Mouse (Mus musculus) right cerebral cortex, postnatal 10 days (tissue): Measurements from ENCODE around the gene Cdc34.

ENCODE experiments used
- DNase-seq, 2 experiments: peaks; one replicate each; pipeline ENCODE4 v3.0.0; 2021; ENCODE audit warnings: low spot score in 2 of 2

Cdc34 gene

GRCm38 (mm10) chr10:79670071-79670888, 11.7 kb upstream of the Cdc34 start:
- DNase-seq = peak in 1 of 2 experiments; percentile 61

GRCm38 (mm10) chr10:79671396-79672087, 10.5 kb upstream of the Cdc34 start:
- DNase-seq = no peak

- DNase-seq = no peak
Observed at GRCm38 (mm10) chr10:79672088-79672455, 9.9 kb upstream of the Cdc34 start.

GRCm38 (mm10) chr10:79673054-79673453, 8.9 kb upstream of the Cdc34 start:
- peak in 1 of 2 experiments; percentile 36 for DNase-seq

DNA sequence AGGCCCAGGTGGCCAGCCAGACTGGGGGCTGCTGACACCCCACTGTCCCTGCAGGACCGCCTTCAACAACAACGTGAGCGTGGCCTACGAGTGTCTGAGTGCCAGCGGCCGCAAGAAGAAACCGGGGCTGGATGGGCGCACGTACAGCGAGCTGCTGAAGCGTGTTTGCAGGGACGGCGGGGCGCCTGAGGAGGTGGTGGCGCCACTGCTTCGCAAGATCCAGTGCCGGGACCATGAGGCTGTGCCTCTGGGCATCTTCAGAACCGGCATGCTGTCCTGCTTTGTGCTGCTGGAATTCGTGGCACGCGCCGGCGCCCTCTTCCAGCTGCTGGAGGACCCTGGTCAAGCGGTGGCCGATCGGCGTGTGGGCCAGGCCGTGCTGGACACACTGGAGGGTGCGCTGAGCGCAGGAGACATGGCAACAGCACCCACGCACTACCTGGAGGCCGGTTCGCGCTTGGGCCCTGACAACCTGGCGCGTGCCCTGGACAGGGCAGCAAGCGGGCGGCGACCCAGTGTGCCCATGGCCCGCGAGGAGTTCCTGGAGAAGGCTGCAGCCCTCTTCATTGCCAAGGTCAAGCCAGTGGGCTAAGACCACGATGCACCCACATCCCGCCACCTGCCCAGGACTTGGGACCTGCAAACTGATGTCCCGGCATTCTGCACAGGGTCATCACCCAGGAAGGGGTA, 6.5 kb upstream of the Cdc34 start:
- no peak for DNase-seq

DNA sequence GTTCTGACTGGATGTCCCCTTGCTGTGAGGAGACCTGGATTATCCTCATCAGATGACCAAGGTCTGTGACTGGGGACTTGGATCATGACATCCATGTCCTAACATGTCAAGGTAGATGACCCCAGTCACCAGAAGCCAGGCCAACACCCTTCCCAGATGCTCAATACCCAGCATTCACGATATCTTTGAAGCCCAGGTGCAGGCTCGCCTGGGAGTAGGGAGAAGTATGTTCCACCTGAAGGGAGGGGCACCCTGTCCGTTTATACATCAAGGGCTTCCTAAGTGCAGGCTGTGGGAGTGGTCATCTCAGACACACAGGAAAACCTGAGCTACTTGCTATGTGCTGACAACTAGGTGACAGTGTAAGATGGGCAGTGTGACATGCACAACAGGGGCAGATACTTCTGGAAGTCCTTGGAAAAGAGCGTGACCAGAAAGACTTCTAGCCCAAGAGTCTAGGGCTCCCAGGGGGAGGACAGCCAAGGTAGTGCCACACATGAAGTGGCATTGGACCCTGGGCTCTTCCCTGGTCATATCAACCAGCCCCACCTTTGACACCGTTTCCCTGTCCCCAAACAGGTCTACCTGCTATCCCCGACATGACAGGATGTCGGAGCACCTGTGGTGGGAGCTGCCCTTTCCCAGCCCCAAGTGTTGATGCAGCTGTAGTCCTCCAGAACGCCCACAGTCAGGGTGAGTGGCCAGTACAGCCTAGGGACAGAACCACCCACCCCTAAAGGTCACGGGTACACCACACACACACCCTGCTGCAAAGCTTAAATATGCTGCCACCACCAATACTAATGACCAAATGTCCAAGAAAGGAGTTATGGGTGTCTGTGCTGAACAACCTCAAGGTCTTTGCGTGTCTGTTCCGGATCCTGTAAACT, 1.1 kb upstream of the Cdc34 start:
- peak; percentile 48 to 74 for DNase-seq

DNA sequence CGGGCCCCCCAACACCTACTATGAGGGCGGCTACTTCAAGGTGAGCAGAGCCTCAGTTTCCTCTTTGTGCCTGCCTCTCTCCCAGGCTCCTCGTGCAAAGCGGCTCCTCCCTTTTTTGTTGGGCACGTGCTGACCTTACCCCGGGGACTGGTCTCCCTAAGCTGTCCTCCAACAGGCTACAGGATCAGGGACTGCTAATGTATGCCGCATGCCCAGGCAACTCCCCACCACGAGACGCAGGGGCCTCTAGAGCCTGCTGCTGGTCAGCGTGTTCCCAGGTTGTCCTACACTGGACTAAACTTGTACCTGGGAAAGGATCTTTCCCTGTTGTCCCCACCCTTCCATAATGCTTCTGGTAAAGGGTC, 538 bp downstream of the Cdc34 start:
- peak in 1 of 2 experiments; percentile 51 for DNase-seq

DNA sequence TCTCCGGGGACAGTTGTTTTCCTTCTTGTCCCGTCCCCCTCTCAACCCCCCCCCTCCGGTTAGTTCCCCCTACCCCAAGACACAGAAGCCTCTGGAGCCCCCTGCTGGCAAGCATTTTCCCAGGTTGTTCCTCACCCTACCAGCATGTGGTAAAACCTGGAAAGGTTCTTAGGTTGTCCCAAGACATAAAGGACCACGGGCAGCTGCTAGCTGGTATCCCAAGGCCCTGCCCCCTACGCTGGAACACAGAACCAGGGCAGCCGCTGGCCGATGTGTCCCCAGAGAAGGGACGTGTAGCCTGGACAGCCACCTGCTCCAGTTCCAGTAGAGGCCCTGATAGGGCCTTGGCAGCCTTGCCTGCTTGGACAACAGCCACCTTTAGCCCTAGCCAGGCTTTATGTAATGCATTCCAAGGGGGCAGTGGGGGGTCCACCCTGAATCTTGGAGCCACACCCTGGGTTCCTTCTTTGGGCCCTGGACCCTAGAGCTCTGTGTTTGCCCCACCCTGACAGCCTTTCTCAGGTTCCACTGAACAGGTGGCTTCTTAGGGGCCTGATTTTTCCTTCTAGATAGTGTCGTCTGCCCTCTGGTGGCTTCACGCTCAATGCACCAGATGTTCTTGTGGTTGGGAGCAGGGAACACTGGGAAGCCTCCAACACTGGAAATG, 1.1 kb downstream of the Cdc34 start:
- DNase-seq = peak in 1 of 2 experiments; percentile 73

- DNase-seq = no peak
Observed at GRCm38 (mm10) chr10:79683726-79684640, 2.0 kb downstream of the Cdc34 start.

GRCm38 (mm10) chr10:79684770-79685600, 3.0 kb downstream of the Cdc34 start:
- no peak for DNase-seq

DNA sequence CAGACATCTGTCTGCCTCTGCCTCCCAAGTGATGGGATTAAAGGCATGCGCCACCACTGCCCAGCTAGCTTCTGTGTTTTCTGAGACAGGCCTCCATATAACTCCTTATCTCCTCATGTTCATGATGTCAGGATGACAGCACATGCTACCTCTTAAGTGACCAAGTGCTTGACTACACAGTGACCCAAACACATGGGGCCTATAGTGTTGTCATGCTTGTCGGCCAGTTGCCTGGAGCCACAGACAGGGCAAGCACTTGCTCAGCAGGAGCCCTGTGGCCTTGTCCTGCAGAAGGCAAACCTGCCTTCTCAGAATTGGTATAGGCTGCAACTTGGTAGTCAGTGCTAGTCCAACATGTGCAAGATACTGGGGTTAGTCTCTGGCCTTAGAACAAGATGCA, 4.2 kb downstream of the Cdc34 start:
- no peak for DNase-seq

- DNase-seq = no peak
Observed at GRCm38 (mm10) chr10:79686691-79687090, 4.7 kb downstream of the Cdc34 start.

GRCm38 (mm10) chr10:79687513-79687912, 5.5 kb downstream of the Cdc34 start:
- DNase-seq = no peak

DNA sequence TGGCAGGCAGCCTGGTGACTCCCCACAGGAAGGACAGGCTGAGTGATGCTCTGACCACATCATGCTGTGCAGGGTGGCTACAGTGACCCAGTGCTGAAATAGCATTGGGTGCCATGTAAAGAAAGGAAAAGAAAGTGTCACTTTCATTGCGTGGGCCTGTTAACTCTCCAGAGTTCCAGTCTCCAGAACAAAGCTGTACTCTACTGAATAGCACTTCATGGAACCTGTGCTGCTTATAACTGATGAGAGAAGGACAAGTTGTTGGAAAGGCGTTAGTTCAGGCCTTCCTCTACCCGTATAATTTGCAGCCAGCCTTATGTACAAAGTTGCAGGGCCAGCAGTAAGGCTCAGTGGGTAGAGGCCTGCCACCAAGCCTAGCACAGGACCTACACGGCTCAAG, 6.7 kb downstream of the Cdc34 start, which contains the start of gene Gzmm:
TSS of gene Gzmm (plus strand) at position 301 of the 400 bp plus-strand sequence.
- DNase-seq = no peak

DNA sequence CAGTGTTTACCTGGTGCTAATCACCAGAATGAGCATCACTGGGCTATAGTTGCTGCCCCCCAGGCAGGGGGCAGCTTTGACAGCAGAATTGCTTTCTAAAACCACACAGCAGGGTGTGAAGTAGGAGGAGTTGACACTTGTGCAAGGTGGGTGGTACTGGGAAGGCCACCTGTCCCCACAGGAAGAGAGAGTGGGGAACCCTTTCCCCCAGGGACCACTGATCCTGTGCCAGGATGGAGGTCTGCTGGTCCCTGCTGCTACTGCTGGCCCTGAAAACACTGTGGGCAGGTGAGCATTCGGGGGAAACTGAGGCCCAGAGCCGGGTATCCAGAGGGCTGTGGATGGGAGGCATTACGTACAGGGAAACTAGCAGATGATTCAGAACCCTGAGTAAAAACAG, 7.2 kb downstream of the Cdc34 start:
- DNase-seq = no peak

- no peak for DNase-seq
Observed at GRCm38 (mm10) chr10:79691986-79692548, 10.1 kb downstream of the Cdc34 start.

DNA sequence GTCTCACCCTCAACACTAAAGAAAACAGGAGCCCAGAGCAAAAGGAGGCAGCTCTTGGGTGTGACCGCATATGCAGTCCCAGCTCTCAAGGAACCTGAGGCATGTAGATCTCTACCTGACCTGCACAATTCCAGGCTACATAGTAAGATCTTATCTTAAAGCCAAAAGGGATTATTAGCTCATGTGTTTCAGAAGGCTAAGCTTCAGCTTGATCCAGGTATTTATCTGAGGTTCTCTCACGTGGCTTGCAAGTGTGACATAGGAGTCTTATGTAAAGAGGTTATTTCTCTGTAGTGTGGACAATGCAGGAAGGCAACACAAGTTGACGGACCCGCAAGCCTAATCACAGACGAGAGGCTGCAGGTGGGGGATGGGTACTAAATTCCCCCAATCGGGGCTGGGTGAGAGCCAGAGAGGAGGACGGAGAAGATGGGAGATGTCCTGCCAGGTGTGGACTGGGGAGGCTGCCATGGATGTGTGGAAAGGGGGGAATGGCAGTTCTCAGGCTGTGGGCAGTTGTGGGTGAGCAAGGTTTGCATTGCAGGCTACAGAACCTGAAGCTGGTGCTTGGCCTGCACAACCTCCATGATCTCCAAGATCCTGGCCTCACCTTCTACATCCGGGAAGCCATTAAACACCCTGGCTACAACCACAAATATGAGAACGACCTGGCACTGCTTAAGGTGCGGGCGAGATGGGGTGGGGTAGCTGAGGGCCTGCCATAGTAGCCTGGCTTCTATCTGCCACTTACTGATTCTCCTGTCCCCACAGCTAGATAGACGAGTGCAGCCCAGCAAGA, 11.8 kb downstream of the Cdc34 start:
- no peak for DNase-seq

DNA sequence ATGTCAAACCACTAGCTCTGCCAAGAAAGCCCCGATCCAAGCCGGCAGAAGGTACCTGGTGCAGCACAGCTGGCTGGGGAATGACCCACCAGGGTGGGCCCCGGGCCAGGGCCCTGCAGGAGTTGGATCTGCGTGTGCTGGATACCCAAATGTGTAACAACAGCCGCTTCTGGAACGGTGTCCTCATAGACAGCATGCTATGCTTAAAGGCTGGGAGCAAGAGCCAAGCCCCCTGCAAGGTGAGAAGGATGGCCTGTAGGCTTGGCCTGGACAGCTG, 12.3 kb downstream of the Cdc34 start:
- DNase-seq = no peak
